In genomic region chr15:98569216-98569615, GRCm38 (mm10) we compare ENCODE assay signal across 9 mouse cellular contexts. TPM values are rescaled to one million over a fixed set of nuclear protein-coding genes. Genes with fewer than 3 reads are reported as not detected.
DNase-seq lines count a peak whose midpoint lies in the region; ATAC-seq and TF ChIP-seq lines count a peak whose summit lies in the region.
"Had no signal": no experiment of that assay in that cellular context is flagged by ENCODE, and none has a peak within 500 bp of the region (broad histone marks: within the 10 kb centered on the region; RNA-seq: fewer than 3 reads in every experiment).

No protein-coding gene starts in this region.

- no peak for TF ChIP-seq EP300 in ES-Bruce4 (IDR thresholded peaks at IDR 0.05; ENCODE audit: insufficient read depth, low read depth, low read length)

- H3K4me3 ChIP-seq in heart, embryonic 11.5 days (ENCODE audit: low read depth, low read length) = peak overlapping the region; percentile 94
- H3K4me3 ChIP-seq in ES-Bruce4 (ENCODE audit: low read depth, low read length) = peak overlapping the region; percentile 97
- H3K4me3 ChIP-seq in forebrain, embryonic 15.5 days = 0 out of 2 replicates have a peak overlapping the region, but pooled peaks have one; percentile 97
- peak overlapping the region; percentile 99 for H3K4me3 ChIP-seq in liver, embryonic 16.5 days (ENCODE audit: low read depth, low read length)

- TF ChIP-seq CTCF in ES-Bruce4 (IDR thresholded peaks at IDR 0.05; ENCODE audit: low read depth, low read length) = no peak

- ATAC-seq in heart, embryonic 11.5 days (replicated peaks; ENCODE audit: insufficient number of reproducible peaks, low FRiP score, low TSS enrichment) = no peak
- no peak for ATAC-seq in forebrain, embryonic 15.5 days (replicated peaks)
- no peak for ATAC-seq in liver, embryonic 16.5 days (ENCODE audit: low read depth)

- peaks cover 21% of the 10 kb centered on the region for H3K4me1 ChIP-seq in heart, embryonic 11.5 days (ENCODE audit: control insufficient read depth, insufficient read depth, low read length)
- H3K4me1 ChIP-seq in ES-Bruce4 (ENCODE audit: control insufficient read depth, insufficient read depth, low read length) = no peaks in the 10 kb centered on the region
- H3K4me1 ChIP-seq in forebrain, embryonic 15.5 days = peaks cover 33% of the 10 kb centered on the region
- peaks cover 28% of the 10 kb centered on the region for H3K4me1 ChIP-seq in liver, embryonic 16.5 days (ENCODE audit: control insufficient read depth, low read depth, low read length)

- H3K27ac ChIP-seq in heart, embryonic 11.5 days (ENCODE audit: low read depth, low read length) = peak overlapping the region; percentile 92; the same call in 1 of the 2 replicates
- peak overlapping the region; percentile 76 for H3K27ac ChIP-seq in ES-Bruce4 (ENCODE audit: insufficient read depth, low read length)
- no peak overlapping the region for H3K27ac ChIP-seq in forebrain, embryonic 15.5 days (replicated peaks)
- peak overlapping the region; percentile 100 for H3K27ac ChIP-seq in liver, embryonic 16.5 days (ENCODE audit: low read length)

- no peaks in the 10 kb centered on the region for H3K9me3 ChIP-seq in heart, embryonic 11.5 days (replicated peaks; ENCODE audit: control insufficient read depth, low read length)
- H3K9me3 ChIP-seq in ES-Bruce4 (replicated peaks; ENCODE audit: control insufficient read depth, insufficient read depth, low read length, poor library complexity, severe bottlenecking) = no peaks in the 10 kb centered on the region
- H3K9me3 ChIP-seq in forebrain, embryonic 15.5 days = no peaks in the 10 kb centered on the region
- no peaks in the 10 kb centered on the region for H3K9me3 ChIP-seq in liver, embryonic 16.5 days (replicated peaks; ENCODE audit: control insufficient read depth, low read length)

- H3K36me3 ChIP-seq in heart, embryonic 11.5 days (ENCODE audit: control insufficient read depth, insufficient read depth, low read length) = no peaks in the 10 kb centered on the region
- H3K36me3 ChIP-seq in ES-Bruce4 (ENCODE audit: control insufficient read depth, insufficient read depth, low read length, poor library complexity, severe bottlenecking) = peaks cover 16% of the 10 kb centered on the region
- H3K36me3 ChIP-seq in forebrain, embryonic 15.5 days = 0 out of 2 replicates have a peak, but pooled peaks cover 3% of the 10 kb centered on the region
- H3K36me3 ChIP-seq in liver, embryonic 16.5 days (ENCODE audit: control insufficient read depth, insufficient read depth) = peaks cover 5% of the 10 kb centered on the region; the same call in 1 of the 2 replicates

- TF ChIP-seq POLR2A in ES-Bruce4 (IDR thresholded peaks at IDR 0.05; ENCODE audit: insufficient read depth, low read length) = no peak

- H3K27me3 ChIP-seq in heart, embryonic 11.5 days (ENCODE audit: control insufficient read depth, insufficient read depth, low read length) = no peaks in the 10 kb centered on the region
- no peaks in the 10 kb centered on the region for H3K27me3 ChIP-seq in ES-Bruce4 (ENCODE audit: control insufficient read depth, insufficient read depth, low read length, poor library complexity, severe bottlenecking)
- no peaks in the 10 kb centered on the region for H3K27me3 ChIP-seq in forebrain, embryonic 15.5 days
- H3K27me3 ChIP-seq in liver, embryonic 16.5 days (ENCODE audit: control insufficient read depth, insufficient read depth, low read depth, low read length) = no peaks in the 10 kb centered on the region

- H3K4me2 ChIP-seq in heart, embryonic 11.5 days = peak overlapping the region; percentile 78
- peak overlapping the region; percentile 77 for H3K4me2 ChIP-seq in forebrain, embryonic 15.5 days (replicated peaks)
- peak overlapping the region; percentile 67 for H3K4me2 ChIP-seq in liver, embryonic 16.5 days (ENCODE audit: low read depth, low read length)

- 68% methylated on average over 7 of the region's 7 CpGs for WGBS in heart, embryonic 11.5 days (ENCODE audit: insufficient replicate concordance)
- WGBS in forebrain, embryonic 15.5 days = 68% methylated on average over 7 of the region's 7 CpGs
- WGBS in liver, embryonic 16.5 days (ENCODE audit: insufficient replicate concordance) = 56% methylated on average over 7 of the region's 7 CpGs

- DNase-seq in heart, adult 8-10 months (ENCODE audit: low spot score) = no peak
- no peak for DNase-seq in c-Kit-positive CD71-positive TER-119-positive erythroid progenitor cells, embryonic 14.5 days (ENCODE audit: low spot score)
- no peak for DNase-seq in gastrocnemius, adult 8-10 months (ENCODE audit: low spot score in 2 of 2)
- DNase-seq in layer of hippocampus, postnatal 25 days (ENCODE audit: extremely low spot score in 1 of 2, low spot score in 1 of 2) = no peak

- H3K9ac ChIP-seq in heart, embryonic 11.5 days (ENCODE audit: low read depth, low read length) = peak overlapping the region; percentile 89; the same call in 1 of the 2 replicates
- H3K9ac ChIP-seq in ES-Bruce4 (ENCODE audit: low read depth, poor library complexity, severe bottlenecking) = peak overlapping the region; percentile 86
- H3K9ac ChIP-seq in forebrain, embryonic 15.5 days (replicated peaks) = peak overlapping the region; percentile 92
- peak overlapping the region; percentile 77 for H3K9ac ChIP-seq in liver, embryonic 16.5 days (ENCODE audit: low read depth, low read length)

RNA-seq across cellular contexts. Expression of gene Ccnt1, which starts 1.5 kb away (rescaled TPM):
- 38.1 and 42.3 TPM in 2 replicates for polyA plus RNA-seq in heart, embryonic 11.5 days (2014; fragmentation: Nextera tagmentation; extraction: Ambion mirVana)
- total RNA-seq in heart, adult 8-10 months (2022) = 10 to 100 TPM; 26.7 to 34.8 (median 30.0) TPM
- 66.8 and 73.1 TPM in 2 replicates for polyA plus RNA-seq in ES-Bruce4 (2011; ENCODE audit: insufficient read depth, insufficient read length, low read depth, missing spikeins)
- 66.5 and 72.0 TPM in 2 replicates for polyA plus RNA-seq in forebrain, embryonic 15.5 days (2015; fragmentation: Nextera tagmentation; extraction: Ambion mirVana)
- polyA plus RNA-seq in liver, embryonic 16.5 days (2015; fragmentation: Nextera tagmentation; extraction: Ambion mirVana) = 24.3 and 25.9 TPM in 2 replicates
- 10 to 100 TPM; 14.3 to 19.4 (median 15.7) TPM for total RNA-seq in gastrocnemius, adult 8-10 months (2022)
- total RNA-seq in layer of hippocampus, postnatal 25 days (2021) = 10 to 100 TPM; 40.1 to 45.0 TPM

RNA-seq across cellular contexts. Expression of gene 4930415O20Rik, which starts 1.6 kb away (rescaled TPM):
- 0.73 and 1.0 TPM in 2 replicates for polyA plus RNA-seq in heart, embryonic 11.5 days (2014; fragmentation: Nextera tagmentation; extraction: Ambion mirVana)
- total RNA-seq in heart, adult 8-10 months (2022) = 1 to 10 TPM; 1.6 to 4.2 (median 2.3) TPM
- polyA plus RNA-seq in ES-Bruce4 (2011; ENCODE audit: insufficient read depth, insufficient read length, low read depth, missing spikeins) = 1.7 and 2.6 TPM in 2 replicates
- 0.56 TPM in 1 of 2 replicates, not detected in the other for polyA plus RNA-seq in forebrain, embryonic 15.5 days (2015; fragmentation: Nextera tagmentation; extraction: Ambion mirVana)
- polyA plus RNA-seq in liver, embryonic 16.5 days (2015; fragmentation: Nextera tagmentation; extraction: Ambion mirVana) = not detected in 2 replicates
- under 1 TPM in 1 of 4 experiments, not detected in 3; 0.63 TPM for total RNA-seq in gastrocnemius, adult 8-10 months (2022)
- total RNA-seq in layer of hippocampus, postnatal 25 days (2021) = under 1 TPM in 1 of 2 experiments, not detected in 1; 0.73 TPM
- total RNA-seq: left cerebral cortex, adult 2 months had no signal

RNA-seq across cellular contexts. Expression of gene Kansl2, which starts 35.2 kb away (rescaled TPM):
- polyA plus RNA-seq in heart, embryonic 11.5 days (2014; fragmentation: Nextera tagmentation; extraction: Ambion mirVana) = 75.9 and 77.5 TPM in 2 replicates
- 10 to 100 TPM; 77.7 to 87.7 (median 81.1) TPM for total RNA-seq in heart, adult 8-10 months (2022)
- 116 and 119 TPM in 2 replicates for polyA plus RNA-seq in ES-Bruce4 (2011; ENCODE audit: insufficient read depth, insufficient read length, low read depth, missing spikeins)
- polyA plus RNA-seq in forebrain, embryonic 15.5 days (2015; fragmentation: Nextera tagmentation; extraction: Ambion mirVana) = 140 and 152 TPM in 2 replicates
- 28.3 and 28.5 TPM in 2 replicates for polyA plus RNA-seq in liver, embryonic 16.5 days (2015; fragmentation: Nextera tagmentation; extraction: Ambion mirVana)
- 10 to 100 TPM; 65.5 to 72.7 (median 69.8) TPM for total RNA-seq in gastrocnemius, adult 8-10 months (2022)
- 10 to 100 TPM; 59.5 to 59.7 TPM for total RNA-seq in layer of hippocampus, postnatal 25 days (2021)

RNA-seq across cellular contexts. Expression of gene Adcy6, which starts 40.7 kb away (rescaled TPM):
- 24.5 and 34.8 TPM in 2 replicates for polyA plus RNA-seq in heart, embryonic 11.5 days (2014; fragmentation: Nextera tagmentation; extraction: Ambion mirVana)
- 100 to 1,000 TPM; 136 to 213 (median 183) TPM for total RNA-seq in heart, adult 8-10 months (2022)
- 12.5 and 12.8 TPM in 2 replicates for polyA plus RNA-seq in ES-Bruce4 (2011; ENCODE audit: insufficient read depth, insufficient read length, low read depth, missing spikeins)
- 12.5 and 13.8 TPM in 2 replicates for polyA plus RNA-seq in forebrain, embryonic 15.5 days (2015; fragmentation: Nextera tagmentation; extraction: Ambion mirVana)
- polyA plus RNA-seq in liver, embryonic 16.5 days (2015; fragmentation: Nextera tagmentation; extraction: Ambion mirVana) = 6.1 and 8.3 TPM in 2 replicates
- 10 to 100 TPM; 13.4 to 21.4 (median 19.1) TPM for total RNA-seq in gastrocnemius, adult 8-10 months (2022)
- 10 to 100 TPM; 45.1 to 45.8 TPM for total RNA-seq in layer of hippocampus, postnatal 25 days (2021)
